Mouse (Mus musculus): ENCODE results near the gene Ttc27.
A peak's percentile ranks its signal among the peaks of the same experiment; 100 is the strongest.

DNA sequence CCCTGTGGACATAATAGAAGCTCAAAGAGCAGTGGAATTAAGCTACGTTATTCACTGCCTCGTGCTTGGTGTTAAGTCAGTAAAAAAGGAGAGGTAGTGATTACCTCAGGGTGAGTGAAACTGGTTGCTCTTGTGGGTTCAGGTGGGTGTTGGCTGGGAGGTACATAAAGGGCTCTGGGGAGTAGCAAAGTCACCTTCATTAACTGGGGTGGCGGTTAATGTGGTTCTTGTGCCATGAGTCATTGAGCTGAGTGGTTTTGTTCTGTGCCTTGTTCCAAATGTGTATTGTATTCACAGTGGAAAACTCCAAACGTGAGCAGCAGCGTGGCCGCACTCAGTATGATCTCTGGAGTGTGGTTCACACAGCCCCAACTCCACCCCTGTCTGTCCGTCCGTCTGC is 152.0 kb downstream of the Ttc27 start:
- TF ChIP-seq CTCF (IDR thresholded peaks at IDR 0.05; ENCODE audit: low read depth): no peak
- TF ChIP-seq EP300 (optimal IDR thresholded peaks at IDR 0.05): peak; percentile 48
